Mouse (Mus musculus) ovary, postnatal 36 days (tissue): ENCODE results near the gene Rab3gap2.
A peak's percentile ranks its signal among the peaks of the same experiment; 100 is the strongest.
"Not testable (repeated sequence)": the region's sequence is repeated elsewhere in the genome, so short reads cannot be mapped to it uniquely, and the experiment has no call there.

ENCODE experiments used
- DNase-seq: peaks from one replicate; pipeline ENCODE4 v3.0.0; 2022; ENCODE audit warnings: low spot score, mixed read lengths

Gene Rab3gap2

GRCm38 (mm10) chr1:185282846-185283245 lies 78.9 kb downstream of the Rab3gap2 start:
- no peak for DNase-seq

- no peak for DNase-seq
These were observed 79.3 kb downstream of the Rab3gap2 start for GRCm38 (mm10) chr1:185283247-185283646.

GRCm38 (mm10) chr1:185284740-185285139 lies 80.8 kb downstream of the Rab3gap2 start:
- peak; percentile 26 for DNase-seq

- peak; percentile 53 for DNase-seq
These were observed 81.3 kb downstream of the Rab3gap2 start for GRCm38 (mm10) chr1:185285171-185285570.

- DNase-seq = no peak
These were observed 83.1 kb downstream of the Rab3gap2 start for GRCm38 (mm10) chr1:185287066-185287465.

- no peak for DNase-seq
These were observed 85.3 kb downstream of the Rab3gap2 start for GRCm38 (mm10) chr1:185289231-185289630.

GRCm38 (mm10) chr1:185291336-185291735 lies 87.4 kb downstream of the Rab3gap2 start:
- no peak for DNase-seq

GRCm38 (mm10) chr1:185292646-185293360 lies 88.9 kb downstream of the Rab3gap2 start:
- no peak for DNase-seq

- no peak for DNase-seq
These were observed 92.9 kb downstream of the Rab3gap2 start for GRCm38 (mm10) chr1:185296850-185297249.

GRCm38 (mm10) chr1:185298496-185298895 lies 94.6 kb downstream of the Rab3gap2 start:
- DNase-seq = no peak

- DNase-seq = no peak
These were observed 98.9 kb downstream of the Rab3gap2 start for GRCm38 (mm10) chr1:185302816-185303215.

- DNase-seq = no peak
These were observed 102.9 kb downstream of the Rab3gap2 start for GRCm38 (mm10) chr1:185306836-185307235.

GRCm38 (mm10) chr1:185307645-185308044 lies 103.7 kb downstream of the Rab3gap2 start:
- DNase-seq = no peak

GRCm38 (mm10) chr1:185308334-185308733 lies 104.4 kb downstream of the Rab3gap2 start:
- DNase-seq = no peak

GRCm38 (mm10) chr1:185308908-185309307 lies 105.0 kb downstream of the Rab3gap2 start:
- DNase-seq = peak; percentile 52

GRCm38 (mm10) chr1:185311949-185312348 lies 108.0 kb downstream of the Rab3gap2 start:
- no peak for DNase-seq

GRCm38 (mm10) chr1:185314546-185314945 lies 110.6 kb downstream of the Rab3gap2 start:
- no peak for DNase-seq

GRCm38 (mm10) chr1:185315846-185316568 lies 112.1 kb downstream of the Rab3gap2 start:
- DNase-seq = no peak

- DNase-seq = not testable (repeated sequence)
These were observed 123.9 kb downstream of the Rab3gap2 start for GRCm38 (mm10) chr1:185327754-185328345.

- peak; percentile 93 for DNase-seq
These were observed 125.0 kb downstream of the Rab3gap2 start, which contains the start of gene Iars2 for GRCm38 (mm10) chr1:185328721-185329610. Iars2 (minus strand) TSS chr1:185329396.

- no peak for DNase-seq
These were observed 125.9 kb downstream of the Rab3gap2 start for GRCm38 (mm10) chr1:185329851-185330250.

- no peak for DNase-seq
These were observed 127.4 kb downstream of the Rab3gap2 start for GRCm38 (mm10) chr1:185331364-185331763.
